Mouse (Mus musculus) liver, adult 2 months (tissue): ENCODE measurements around the gene Tmem102. TPM values are rescaled to one million over a fixed set of nuclear protein-coding genes. Genes with fewer than 3 reads are reported as not detected.

Experiments
- DNase-seq: peaks from one replicate; pipeline ENCODE4 v3.0.0-alpha.2; 2011; ENCODE audit warnings: low read depth, low spot score; ENCODE audit errors: extremely low read depth
- H3K27ac ChIP-seq: fragments of 200-500 bp; replicated peaks from 2 replicates; pipeline ENCODE4 v1.5.1; 2012; ENCODE audit warnings: low read depth, mild to moderate bottlenecking, control low read depth, inconsistent platforms, low read length; ENCODE audit not compliant: insufficient read depth
- H3K27me3 ChIP-seq: fragments of 200-500 bp; 2 replicates; pipeline ENCODE4 v1.6.1; 2012; ENCODE audit warnings: mild to moderate bottlenecking, moderate library complexity, low read length, inconsistent platforms; ENCODE audit not compliant: control insufficient read depth, insufficient read depth
- H3K36me3 ChIP-seq: fragments of 200-500 bp; 2 replicates; pipeline ENCODE4 v1.6.1; 2012; ENCODE audit warnings: low read length, inconsistent platforms; ENCODE audit not compliant: control insufficient read depth, insufficient read depth
- H3K4me1 ChIP-seq: fragments of 200-500 bp; 2 replicates; pipeline ENCODE4 v1.6.1; 2011; ENCODE audit warnings: low read length; ENCODE audit not compliant: control insufficient read depth, insufficient read depth
- H3K4me3 ChIP-seq: fragments of 200-500 bp; 2 replicates; pipeline ENCODE4 v1.5.1; 2011; ENCODE audit warnings: low read depth, mild to moderate bottlenecking, control low read depth, low read length, moderate library complexity; ENCODE audit not compliant: insufficient read depth
- H3K79me2 ChIP-seq: fragments of 200-500 bp; 2 replicates; pipeline ENCODE4 v1.6.1; 2012; ENCODE audit warnings: inconsistent platforms, mild to moderate bottlenecking, low read length, moderate library complexity; ENCODE audit not compliant: control insufficient read depth, insufficient read depth
- H3K9ac ChIP-seq: fragments of 200-500 bp; 2 replicates; pipeline ENCODE4 v1.6.1; 2012; ENCODE audit warnings: low read depth, mild to moderate bottlenecking, control low read depth, inconsistent platforms, low read length
- CTCF ChIP-seq: fragments of 200-500 bp; IDR thresholded peaks from 2 replicates; pipeline ENCODE4 v1.5.1; 2011; ENCODE audit warnings: low read depth, low read length, control low read depth
- POLR2A ChIP-seq: fragments of 200-500 bp; IDR thresholded peaks from 2 replicates; pipeline ENCODE4 v1.6.1; 2011; ENCODE audit warnings: low read length, control low read depth; ENCODE audit not compliant: insufficient read depth; ENCODE audit errors: extremely low read depth
- WGBS: fragments of 180-500 bp; shearing (Covaris S2); methylation state at CpG from one replicate; pipeline ENCODE4 v1.1.7; 2018; 5-methylcytosine and 5-hydroxymethylcytosine counted together
- polyA plus RNA-seq: library from polyadenylated mRNA; depleted of rRNA; stranded (reverse); fragments of >200 nt; gene quantifications from 2 replicates; pipeline ENCODE4 v1.2.3, GENCODE M21; 2012
- total RNA-seq: library from RNA; depleted of rRNA; stranded (reverse); fragments of >200 nt; gene quantifications from 2 replicates; pipeline ENCODE4 v1.2.3, GENCODE M21; 2014

Gene Tmem102
- total and polyA plus RNA-seq, 2 experiments, result 2.4 to 13.5 TPM

- WGBS, result over 99% methylated on average over 6 of the region's 6 CpGs
- Histone ChIP-seq H3K27me3 (no peaks in the 10 kb centered on the region), H3K4me3 (no peak overlapping the region), H3K27ac (no peak overlapping the region), H3K79me2 (no peaks in the 10 kb centered on the region), H3K9ac (no peak overlapping the region), H3K36me3 (no peaks in the 10 kb centered on the region; the same call in 1 of the 2 replicates), H3K4me1 (peaks cover 8% of the 10 kb centered on the region)
- DNase-seq, result no peak
- TF ChIP-seq CTCF (no peak), POLR2A (no peak)
Observed at GRCm38 (mm10) chr11:69848021-69848420, 42.6 kb upstream of the Tmem102 start.

DNA sequence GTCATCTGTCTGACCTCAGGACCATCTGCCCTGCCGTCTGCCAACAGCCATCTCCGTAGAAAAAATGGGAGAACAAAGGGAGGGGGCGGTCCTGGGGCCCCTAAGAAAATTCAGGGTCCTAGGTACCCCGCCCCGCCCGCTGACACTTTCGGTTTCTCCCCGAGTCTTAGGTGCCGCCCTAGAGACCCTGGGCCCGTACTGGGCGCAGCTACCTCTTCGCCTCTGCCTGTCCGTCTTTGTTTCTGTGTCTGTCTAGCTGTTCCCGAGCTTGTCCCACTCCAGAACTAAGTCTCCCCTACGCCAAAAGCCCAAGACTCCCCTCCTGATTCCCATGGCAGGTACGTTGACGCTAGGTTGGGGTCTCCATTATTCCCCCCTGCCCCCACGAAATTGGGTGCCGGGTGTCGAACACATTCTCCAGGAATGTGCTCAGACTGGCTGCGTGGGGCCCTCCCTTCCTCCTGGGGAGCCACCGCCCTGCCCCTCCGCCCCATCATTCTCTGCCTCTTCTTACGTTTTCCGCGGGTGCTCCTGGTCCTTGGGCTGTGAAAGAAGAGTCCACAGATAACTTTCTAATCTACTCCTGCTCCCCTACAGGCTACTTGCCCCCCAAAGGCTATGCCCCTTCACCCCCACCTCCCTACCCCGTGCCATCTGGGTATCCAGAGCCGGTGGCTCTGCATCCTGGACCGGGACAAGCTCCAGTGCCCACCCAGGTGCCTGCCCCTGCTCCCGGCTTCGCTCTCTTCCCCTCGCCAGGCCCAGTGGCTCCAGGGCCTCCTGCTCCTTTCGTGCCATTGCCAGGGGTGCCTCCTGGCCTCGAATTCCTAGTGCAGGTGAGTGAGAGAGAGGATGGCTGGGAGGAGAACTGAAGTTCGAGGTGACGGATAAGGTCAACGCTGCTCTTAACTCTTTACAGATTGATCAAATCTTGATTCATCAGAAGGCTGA lies 41.6 kb upstream of the Tmem102 start:
- Histone ChIP-seq H3K36me3 (no peaks in the 10 kb centered on the region; the same call in 1 of the 2 replicates), H3K9ac (peak overlapping the region; percentile 64), H3K4me3 (peak overlapping the region; percentile 66), H3K27me3 (no peaks in the 10 kb centered on the region), H3K79me2 (no peaks in the 10 kb centered on the region), H3K27ac (peak overlapping the region; percentile 22), H3K4me1 (peaks cover 8% of the 10 kb centered on the region)
- 21% methylated on average over 37 of the region's 37 CpGs for WGBS
- no peak for DNase-seq
- no peak for TF ChIP-seq POLR2A
- TF ChIP-seq CTCF, result no peak

DNA sequence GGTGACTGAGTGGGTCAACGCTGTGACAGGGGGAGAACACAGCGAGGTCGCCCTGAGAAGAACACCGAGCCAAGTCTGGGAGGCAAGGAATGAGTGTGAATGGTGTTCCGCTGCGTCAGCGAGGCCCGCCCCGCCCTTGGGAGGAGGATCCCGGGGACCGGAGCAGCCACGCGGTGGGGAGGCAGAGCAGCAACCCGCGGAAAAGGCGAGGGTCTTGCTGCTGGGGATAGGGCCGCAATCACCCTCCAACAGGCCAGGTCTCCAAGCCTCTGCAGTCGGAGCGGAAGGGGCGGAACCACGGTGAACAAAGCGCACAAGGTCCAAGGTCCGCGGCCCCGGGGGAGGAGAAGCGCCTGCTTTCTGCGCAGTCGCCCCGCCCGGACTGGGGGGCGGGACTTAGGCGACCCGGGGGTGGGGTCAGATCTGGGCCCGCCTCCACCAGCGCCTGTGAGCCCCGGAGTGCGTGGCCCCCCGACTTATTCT lies 40.8 kb upstream of the Tmem102 start, which contains the start of gene Plscr3:
Plscr3 (plus strand) TSS at position 179 of the 483 bp plus-strand sequence.
- Histone ChIP-seq H3K27ac (peak within 1 kb of the TSS; percentile 89), H3K4me1 (peaks cover 8% of the 10 kb centered on the region)
- under 1% methylated on average over 38 of the region's 38 CpGs for WGBS

DNA sequence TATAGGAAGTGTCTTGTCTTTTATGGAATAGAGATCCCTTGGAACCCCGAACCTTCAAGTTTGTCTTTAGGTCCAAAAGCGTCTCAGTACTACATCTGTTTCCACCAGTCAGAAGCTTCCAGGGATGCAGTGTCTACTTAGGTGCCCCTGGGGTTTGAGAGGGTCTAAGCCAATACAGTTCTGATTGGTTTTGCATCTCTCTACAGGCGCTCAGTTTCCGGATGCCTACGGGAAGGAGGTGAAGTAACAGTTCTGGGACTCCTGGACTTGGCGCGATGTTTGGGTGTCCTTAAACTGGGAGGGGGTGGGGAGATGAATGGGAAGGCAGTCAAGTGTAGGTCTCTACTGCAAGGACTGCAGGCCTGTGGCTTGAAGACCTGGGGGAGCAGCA lies 33.3 kb upstream of the Tmem102 start:
- H3K36me3 ChIP-seq, result no peaks in the 10 kb centered on the region
- H3K4me1 ChIP-seq, result peaks cover 2% of the 10 kb centered on the region
- TF ChIP-seq POLR2A (no peak), CTCF (no peak)
- DNase-seq, result peak; percentile 56
- peak overlapping the region; percentile 90 for H3K9ac ChIP-seq
- H3K27ac ChIP-seq, result peak overlapping the region; percentile 94
- H3K4me3 ChIP-seq, result peak overlapping the region; percentile 94
- H3K79me2 ChIP-seq, result no peaks in the 10 kb centered on the region
- H3K27me3 ChIP-seq, result 0 out of 2 replicates have a peak, but pooled peaks cover 3% of the 10 kb centered on the region
- WGBS, result under 1% methylated on average over 7 of the region's 7 CpGs

More for the DNA sequence above, 40.8 kb upstream of the Tmem102 start, which contains the start of gene Plscr3:
- Histone ChIP-seq H3K27me3 (no peaks in the 10 kb centered on the region), H3K4me3 (peak within 1 kb of the TSS; percentile 66), H3K79me2 (no peaks in the 10 kb centered on the region), H3K9ac (peak within 1 kb of the TSS; percentile 79), H3K36me3 (no peaks in the 10 kb centered on the region; the same call in 1 of the 2 replicates)
- DNase-seq, result peak; percentile 89
- TF ChIP-seq CTCF, result no peak
- peak; percentile 96 for TF ChIP-seq POLR2A

DNA sequence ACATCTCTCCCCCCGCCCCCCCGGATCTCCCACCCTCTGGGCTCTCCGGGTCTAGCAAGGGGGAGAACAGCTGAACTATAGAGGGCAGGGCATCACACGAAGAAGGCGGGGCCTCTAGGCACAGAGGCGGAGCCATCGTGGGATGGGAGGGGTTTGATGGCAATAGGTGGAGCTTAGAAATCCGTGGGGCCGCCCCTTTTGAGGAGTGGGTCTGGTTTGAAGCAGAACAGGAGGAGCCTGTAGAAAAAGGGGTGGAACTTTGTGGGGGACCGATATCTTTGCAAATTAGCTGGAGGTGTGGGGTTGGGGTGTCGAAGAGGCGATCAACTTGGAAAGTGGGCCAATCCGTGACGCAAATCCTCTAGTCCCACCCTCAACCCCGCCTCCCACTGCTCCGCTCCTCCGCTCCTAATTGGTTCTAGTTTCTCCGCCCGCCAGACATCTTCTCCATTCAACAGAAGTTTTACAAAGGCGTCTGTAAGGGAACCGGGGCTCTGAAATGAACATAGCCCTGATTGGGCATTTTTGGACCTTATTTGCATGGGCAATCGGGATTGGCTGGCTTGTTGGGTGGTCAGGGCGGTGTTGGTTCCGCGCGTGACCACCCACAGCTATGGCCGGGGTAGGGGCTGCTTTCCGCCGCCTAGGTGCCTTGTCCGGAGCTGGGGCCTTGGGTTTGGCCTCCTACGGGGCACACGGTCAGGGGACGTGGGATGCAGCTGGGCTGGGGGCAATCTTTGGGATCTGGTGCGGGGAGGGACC lies 32.7 kb upstream of the Tmem102 start, which contains the start of gene Tmem256:
Tmem256 (plus strand) TSS at position 563 of the 762 bp plus-strand sequence.
- WGBS, result under 1% methylated on average over 34 of the region's 34 CpGs
- H3K4me1 ChIP-seq, result peaks cover 2% of the 10 kb centered on the region
- H3K4me3 ChIP-seq, result peak within 1 kb of the TSS; percentile 94
- peak; percentile 97 for DNase-seq
- peak within 1 kb of the TSS; percentile 94 for H3K27ac ChIP-seq
- H3K36me3 ChIP-seq, result no peaks in the 10 kb centered on the region
- H3K79me2 ChIP-seq, result no peaks in the 10 kb centered on the region
- H3K9ac ChIP-seq, result peak within 1 kb of the TSS; percentile 90
- peak; percentile 89 for TF ChIP-seq POLR2A
- no peak for TF ChIP-seq CTCF
- 0 out of 2 replicates have a peak, but pooled peaks cover 3% of the 10 kb centered on the region for H3K27me3 ChIP-seq
